Mouse (Mus musculus) kidney, postnatal 0 days (tissue): ENCODE data around the gene 1190005I06Rik. TPM values are rescaled to one million over a fixed set of nuclear protein-coding genes. Genes with fewer than 3 reads are reported as not detected.

ENCODE experiments used
- ATAC-seq: fragments of 200-750 bp; cut with Nextera tagmentation; replicated peaks from 2 replicates; pipeline ENCODE4 v1.8.0; 2017; ENCODE audit warnings: low read depth, moderate number of reproducible peaks, moderate TSS enrichment, moderate library complexity; ENCODE audit not compliant: low FRiP score
- DNase-seq: peaks from one replicate; pipeline ENCODE4 v3.0.0-alpha.2; 2016; ENCODE audit warnings: low spot score
- H3K27ac ChIP-seq: fragments of 300-500 bp; sonication (generic); 2 replicates; pipeline ENCODE4 v1.5.1; 2014; ENCODE audit warnings: mild to moderate bottlenecking
- H3K27me3 ChIP-seq: fragments of 300-500 bp; sonication (generic); 2 replicates; pipeline ENCODE4 v1.6.1; 2014; ENCODE audit warnings: low read length, mixed read lengths; ENCODE audit not compliant: insufficient read depth
- H3K36me3 ChIP-seq: fragments of 300-500 bp; sonication (generic); 2 replicates; pipeline ENCODE4 v1.6.1; 2014; ENCODE audit warnings: low read length, mixed read lengths; ENCODE audit not compliant: insufficient read depth
- H3K4me1 ChIP-seq: fragments of 300-500 bp; sonication (generic); replicated peaks from 2 replicates; pipeline ENCODE4 v1.6.1; 2014; ENCODE audit warnings: antibody characterized with exemption, low read length, mixed read lengths; ENCODE audit not compliant: insufficient read depth
- H3K4me2 ChIP-seq: fragments of 300-500 bp; sonication (generic); 2 replicates; pipeline ENCODE4 v1.6.1; 2014; ENCODE audit warnings: mild to moderate bottlenecking, low read length, moderate library complexity, mixed read lengths
- H3K4me3 ChIP-seq: fragments of 300-500 bp; sonication (generic); replicated peaks from 2 replicates; pipeline ENCODE4 v1.5.1; 2014; ENCODE audit warnings: low read depth, low read length
- H3K9ac ChIP-seq: fragments of 300-500 bp; sonication (generic); 2 replicates; pipeline ENCODE4 v1.6.1; 2014; ENCODE audit warnings: low read depth, low read length
- H3K9me3 ChIP-seq: fragments of 300-500 bp; sonication (generic); replicated peaks from 2 replicates; pipeline ENCODE4 v1.6.1; 2016; ENCODE audit warnings: low read length, inconsistent platforms, mixed read lengths
- CTCF ChIP-seq: IDR thresholded peaks from 2 replicates; pipeline ENCODE4 v1.5.1; 2016; ENCODE audit warnings: antibody characterized with exemption, low read depth, mild to moderate bottlenecking, moderate library complexity
- WGBS: fragments of 180-500 bp; shearing (Covaris S2); extraction: QIAGEN DNeasy Blood & Tissue Kit; methylation state at CpG from one replicate; pipeline ENCODE4 v1.1.7; 2014; 5-methylcytosine and 5-hydroxymethylcytosine counted together
- polyA plus RNA-seq: library from polyadenylated mRNA; unstranded; fragments of >200 nt; fragmentation: Nextera tagmentation; extraction: Ambion mirVana; gene quantifications from 2 replicates; pipeline ENCODE4 v1.2.1, GENCODE M21; 2015

The 1190005I06Rik gene
- polyA plus RNA-seq, 1 experiment from 2014 or later, result 2.6 TPM

GRCm38 (mm10) chr8:120569123-120569522 lies 78.3 kb downstream of the 1190005I06Rik start:
- Histone ChIP-seq H3K4me1 (peaks cover 5% of the 10 kb centered on the region; the same call in 1 of the 2 replicates), H3K36me3 (peaks cover 67% of the 10 kb centered on the region), H3K9ac (no peak overlapping the region), H3K27ac (no peak overlapping the region), H3K27me3 (no peaks in the 10 kb centered on the region), H3K9me3 (no peaks in the 10 kb centered on the region), H3K4me3 (no peak overlapping the region), H3K4me2 (no peak overlapping the region)
- ATAC-seq (no peak), DNase-seq (no peak)
- WGBS, result 96% methylated on average over 17 of the region's 17 CpGs
- no peak for TF ChIP-seq CTCF

- Histone ChIP-seq H3K4me1 (peaks cover 13% of the 10 kb centered on the region), H3K36me3 (peaks cover 59% of the 10 kb centered on the region), H3K4me3 (no peak overlapping the region), H3K9ac (no peak overlapping the region), H3K27ac (no peak overlapping the region), H3K9me3 (no peaks in the 10 kb centered on the region), H3K4me2 (no peak overlapping the region), H3K27me3 (no peaks in the 10 kb centered on the region)
- ATAC-seq (no peak), DNase-seq (no peak)
- WGBS, result 97% methylated on average over 37 of the region's 37 CpGs
- no peak for TF ChIP-seq CTCF
Observed at GRCm38 (mm10) chr8:120568164-120568798, 79.2 kb downstream of the 1190005I06Rik start.

DNA sequence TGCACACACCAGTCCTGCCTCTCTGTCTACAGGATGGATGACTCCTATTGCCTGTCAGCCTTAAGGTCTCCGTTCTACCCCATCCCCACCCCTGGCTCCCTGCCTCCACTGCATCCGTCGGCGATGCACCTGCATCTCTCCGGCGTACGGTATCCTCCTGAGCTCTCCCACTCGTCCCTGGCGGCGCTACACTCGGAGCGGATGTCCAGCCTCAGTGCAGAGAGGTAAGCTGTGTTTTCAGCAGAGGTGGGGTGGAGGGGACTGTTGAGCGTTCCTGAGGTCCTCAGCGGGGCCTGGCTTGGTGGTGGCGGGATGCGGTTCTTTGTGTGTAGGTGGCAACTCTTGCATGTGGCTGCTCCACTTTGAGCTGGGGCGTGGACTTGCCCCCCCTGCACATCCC lies 79.7 kb downstream of the 1190005I06Rik start:
- ATAC-seq (no peak), DNase-seq (no peak)
- Histone ChIP-seq H3K4me3 (no peak overlapping the region), H3K4me1 (peaks cover 19% of the 10 kb centered on the region), H3K27me3 (no peaks in the 10 kb centered on the region), H3K36me3 (peaks cover 53% of the 10 kb centered on the region), H3K9me3 (no peaks in the 10 kb centered on the region), H3K9ac (no peak overlapping the region), H3K27ac (no peak overlapping the region), H3K4me2 (no peak overlapping the region)
- 95% methylated on average over 17 of the region's 17 CpGs for WGBS
- no peak for TF ChIP-seq CTCF

DNA sequence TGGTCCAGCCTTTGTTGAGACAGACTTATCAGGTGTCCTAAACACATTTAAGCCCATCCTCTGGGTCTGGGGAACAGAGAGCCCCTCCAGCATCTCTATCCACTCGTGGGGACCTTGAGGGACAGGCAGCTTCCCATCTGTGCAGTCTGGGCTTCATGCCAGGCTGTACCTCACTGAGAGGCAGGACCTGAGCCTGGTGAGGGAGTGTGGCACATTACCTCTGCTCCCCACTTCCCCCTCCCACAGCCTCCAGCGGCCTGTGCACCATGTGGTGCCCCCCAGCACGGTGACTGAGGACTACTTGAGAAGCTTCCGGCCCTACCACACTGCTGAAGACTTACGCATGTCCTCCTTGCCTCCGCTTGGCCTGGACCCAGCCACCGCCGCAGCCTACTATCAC lies 80.8 kb downstream of the 1190005I06Rik start:
- H3K27ac ChIP-seq, result no peak overlapping the region
- H3K9me3 ChIP-seq, result no peaks in the 10 kb centered on the region
- WGBS, result 86% methylated on average over 8 of the region's 8 CpGs
- H3K9ac ChIP-seq, result no peak overlapping the region
- DNase-seq (no peak), ATAC-seq (no peak)
- H3K36me3 ChIP-seq, result peaks cover 43% of the 10 kb centered on the region
- peaks cover 22% of the 10 kb centered on the region for H3K4me1 ChIP-seq
- H3K4me3 ChIP-seq, result no peak overlapping the region
- H3K27me3 ChIP-seq, result no peaks in the 10 kb centered on the region
- no peak overlapping the region for H3K4me2 ChIP-seq
- TF ChIP-seq CTCF, result no peak

GRCm38 (mm10) chr8:120565151-120565711 lies 82.2 kb downstream of the 1190005I06Rik start:
- H3K36me3 ChIP-seq, result peaks cover 35% of the 10 kb centered on the region
- TF ChIP-seq CTCF, result no peak
- no peak overlapping the region for H3K9ac ChIP-seq
- no peak for DNase-seq
- H3K4me3 ChIP-seq, result no peak overlapping the region
- WGBS, result 38% methylated on average over 7 of the region's 7 CpGs
- ATAC-seq, result no peak
- no peaks in the 10 kb centered on the region for H3K9me3 ChIP-seq
- no peaks in the 10 kb centered on the region for H3K27me3 ChIP-seq
- no peak overlapping the region for H3K27ac ChIP-seq
- no peak overlapping the region for H3K4me2 ChIP-seq
- H3K4me1 ChIP-seq, result peaks cover 22% of the 10 kb centered on the region

DNA sequence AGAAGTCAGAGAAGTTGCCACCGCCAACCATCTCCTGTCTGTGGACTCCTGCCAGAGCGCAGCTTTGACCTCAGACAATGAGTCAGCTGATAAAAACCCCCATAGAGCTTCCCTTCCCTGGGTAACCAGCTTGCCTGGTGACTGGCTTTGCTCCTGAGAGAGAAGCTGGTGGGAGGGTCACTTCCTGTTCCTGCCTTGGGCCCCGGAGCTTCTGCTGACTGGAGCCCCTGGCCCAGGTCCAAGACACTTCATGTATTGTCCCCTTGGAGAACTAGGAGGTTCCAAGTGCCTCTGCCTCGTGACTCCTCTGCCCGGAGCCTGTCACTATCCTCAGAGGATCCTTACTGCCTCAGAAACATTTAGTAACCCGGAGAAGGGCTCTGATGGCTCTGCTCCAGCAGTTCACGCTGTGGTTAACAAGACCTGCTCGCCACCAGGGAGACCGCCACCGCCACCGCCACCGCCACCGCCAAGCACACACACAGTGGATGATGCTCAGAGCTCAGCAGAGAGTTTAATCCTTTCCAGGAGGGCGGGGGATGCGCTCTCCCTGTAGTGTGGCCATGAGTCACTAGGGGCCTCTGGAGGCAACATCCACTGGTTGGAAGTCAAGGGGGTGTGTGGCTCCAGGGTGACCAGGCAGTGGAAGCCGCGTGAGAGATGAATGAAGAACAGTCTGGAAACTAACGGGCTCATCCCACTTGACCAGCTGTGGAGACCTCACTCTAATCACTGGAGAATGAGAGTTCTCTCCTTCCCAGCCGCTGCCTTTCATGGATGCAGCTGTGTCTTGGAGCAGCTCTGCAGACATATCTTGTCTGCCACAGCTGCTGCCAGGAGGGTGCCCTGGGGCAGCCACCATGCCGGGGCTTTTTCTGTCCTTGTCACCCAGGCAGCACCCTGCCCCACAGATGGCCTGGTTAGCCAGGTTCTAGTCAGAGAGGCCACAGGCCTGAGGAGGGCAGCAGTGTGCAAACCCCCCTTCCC lies 83.3 kb downstream of the 1190005I06Rik start:
- Histone ChIP-seq H3K27ac (peak overlapping the region; percentile 74), H3K9me3 (no peaks in the 10 kb centered on the region), H3K4me1 (peaks cover 28% of the 10 kb centered on the region), H3K36me3 (peaks cover 30% of the 10 kb centered on the region), H3K4me2 (peak overlapping the region; percentile 1; the same call in 1 of the 2 replicates), H3K27me3 (no peaks in the 10 kb centered on the region), H3K4me3 (no peak overlapping the region), H3K9ac (no peak overlapping the region)
- WGBS, result 22% methylated on average over 20 of the region's 20 CpGs
- peak; percentile 53 for ATAC-seq
- TF ChIP-seq CTCF, result no peak; the same call in 1 of the 2 replicates
- DNase-seq, result peak; percentile 90
